Comparison of ENCODE assay signal across 16 mouse cellular contexts in the genomic region with DNA sequence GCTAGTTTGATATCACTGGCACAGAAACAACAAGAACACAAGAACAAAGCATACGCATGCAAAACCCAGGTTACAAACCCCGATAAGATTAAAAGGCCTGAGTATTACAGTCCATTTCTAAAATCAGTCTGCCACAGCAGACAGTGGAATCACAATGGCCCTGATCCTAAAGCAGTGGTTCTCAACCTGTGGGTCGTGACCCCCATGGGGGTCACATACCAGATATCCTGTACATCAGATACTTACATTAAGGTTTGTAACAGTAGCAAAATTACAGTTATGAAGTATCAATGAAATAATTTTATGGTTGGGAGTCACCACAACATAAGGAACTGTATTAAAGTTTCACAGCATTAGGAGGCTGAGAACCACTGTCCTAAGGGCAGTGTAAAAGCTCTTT.
"Had no signal": no experiment of that assay in that cellular context is flagged by ENCODE, and none has a peak within 500 bp of the region (broad histone marks: within the 10 kb centered on the region; RNA-seq: fewer than 3 reads in every experiment).

No protein-coding gene starts in this region.

- H3K9ac ChIP-seq: lung, embryonic 14.5 days; midbrain, embryonic 12.5 days; neural tube, embryonic 13.5 days; neural tube, embryonic 15.5 days had no signal

- H3K9me3 ChIP-seq: midbrain, embryonic 10.5 days; midbrain, embryonic 12.5 days; neural tube, embryonic 13.5 days; neural tube, embryonic 15.5 days had no signal

- H3K36me3 ChIP-seq: midbrain, embryonic 10.5 days; midbrain, embryonic 12.5 days; neural tube, embryonic 13.5 days; neural tube, embryonic 15.5 days had no signal

- H3K4me2 ChIP-seq: lung, embryonic 14.5 days; midbrain, embryonic 12.5 days; neural tube, embryonic 13.5 days; neural tube, embryonic 15.5 days had no signal

- DNase-seq: lung, postnatal 10 days; lung, postnatal 4 days; right cerebral cortex, adult 18-20 months; right cerebral cortex, postnatal 25 days; right cerebral cortex, postnatal 4 days; spleen, adult 18-20 months; thymus, adult 18-20 months; thymus, postnatal 14 days; thymus, postnatal 36 days had no signal

- ATAC-seq: midbrain, embryonic 16.5 days had no signal

- H3K27ac ChIP-seq: midbrain, embryonic 10.5 days; midbrain, embryonic 12.5 days; neural tube, embryonic 13.5 days; neural tube, embryonic 15.5 days had no signal

- H3K27me3 ChIP-seq: midbrain, embryonic 12.5 days; neural tube, embryonic 13.5 days; neural tube, embryonic 15.5 days had no signal

- H3K4me3 ChIP-seq: midbrain, embryonic 10.5 days; midbrain, embryonic 12.5 days; myocyte; neural tube, embryonic 13.5 days; neural tube, embryonic 15.5 days had no signal
